Mouse (Mus musculus): Measurements from ENCODE around the gene Abhd12. TPM values are rescaled to one million over a fixed set of nuclear protein-coding genes. Genes with fewer than 3 reads are reported as not detected.
"Not testable (repeated sequence)": the region's sequence is repeated elsewhere in the genome, so short reads cannot be mapped to it uniquely, and the experiment has no call there.

Gene Abhd12
- polyA plus RNA-seq, 1 experiment from 2014 or later = 47.9 TPM

GRCm38 (mm10) chr2:150909429-150910039 lies 5.0 kb upstream of the Abhd12 start:
- peak; percentile 96 for ATAC-seq (ENCODE audit: insufficient number of reproducible peaks, low FRiP score)
- peak overlapping the region; percentile 68 for H3K4me3 ChIP-seq
- H3K27ac ChIP-seq (ENCODE audit: poor library complexity, severe bottlenecking) = peak overlapping the region; percentile 75
- no peaks in the 10 kb centered on the region for H3K4me1 ChIP-seq (replicated peaks)
- H3K27me3 ChIP-seq (replicated peaks) = no peaks in the 10 kb centered on the region
- H3K9ac ChIP-seq = peak overlapping the region; percentile 59
- H3K4me2 ChIP-seq = peak overlapping the region; percentile 77
- H3K36me3 ChIP-seq = no peaks in the 10 kb centered on the region
- under 1% methylated on average over 35 of the region's 35 CpGs for WGBS
- no peaks in the 10 kb centered on the region for H3K9me3 ChIP-seq (replicated peaks)

- WGBS = 45% methylated on average over 6 of the region's 6 CpGs
- H3K36me3 ChIP-seq; H3K4me1 ChIP-seq (replicated peaks); H3K27ac ChIP-seq (ENCODE audit: poor library complexity, severe bottlenecking); H3K27me3 ChIP-seq (replicated peaks); H3K9me3 ChIP-seq (replicated peaks); H3K9ac ChIP-seq; H3K4me3 ChIP-seq; ATAC-seq (ENCODE audit: insufficient number of reproducible peaks, low FRiP score): not testable (repeated sequence)
- peak overlapping the region; percentile 77; the same call in 1 of the 2 replicates for H3K4me2 ChIP-seq
Measured at GRCm38 (mm10) chr2:150908881-150909280, 4.3 kb upstream of the Abhd12 start.

DNA sequence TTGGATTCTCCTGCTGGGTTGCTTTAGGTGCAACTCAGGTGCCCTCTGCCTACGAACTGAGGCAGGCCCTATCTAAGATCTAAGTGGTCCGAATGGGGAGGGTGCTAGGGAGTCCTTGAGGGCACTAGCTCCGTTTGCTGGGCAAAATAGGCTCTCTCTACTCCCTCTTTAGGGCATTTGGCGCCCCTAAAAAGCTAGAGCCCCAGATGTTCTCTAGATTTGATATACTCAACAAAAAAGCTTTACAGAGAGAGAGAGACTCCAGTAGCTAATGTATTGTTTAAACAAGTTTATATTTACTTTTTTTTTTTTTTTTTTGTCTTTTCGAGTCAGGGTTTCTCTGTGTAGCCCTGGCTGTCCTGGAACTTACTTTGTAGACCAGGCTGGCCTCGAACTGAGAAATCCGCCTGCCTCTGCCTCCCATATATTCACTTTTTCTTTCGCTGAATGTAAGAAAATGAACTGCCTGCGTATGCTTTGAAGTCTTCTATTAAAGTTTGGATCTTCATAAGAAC lies 452 bp upstream of the Abhd12 start, which contains the start of gene Gins1:
Gins1 (plus strand) TSS at position 465 of the 515 bp plus-strand sequence.
- 31% methylated on average over 9 of the region's 9 CpGs for WGBS
- peak within 1 kb of the TSS; percentile 96 for H3K9ac ChIP-seq
- H3K4me2 ChIP-seq = peak within 1 kb of the TSS; percentile 96
- H3K4me3 ChIP-seq = peak within 1 kb of the TSS; percentile 99
- peaks cover 9% of the 10 kb centered on the region for H3K4me1 ChIP-seq (replicated peaks)
- H3K27me3 ChIP-seq (replicated peaks) = no peaks in the 10 kb centered on the region
- peak within 1 kb of the TSS; percentile 78 for H3K27ac ChIP-seq (ENCODE audit: poor library complexity, severe bottlenecking)
- peak; percentile 51; the same call in 1 of the 2 replicates for ATAC-seq (ENCODE audit: insufficient number of reproducible peaks, low FRiP score)
- H3K36me3 ChIP-seq = peaks cover 5% of the 10 kb centered on the region; the same call in 1 of the 2 replicates
- no peaks in the 10 kb centered on the region for H3K9me3 ChIP-seq (replicated peaks)

DNA sequence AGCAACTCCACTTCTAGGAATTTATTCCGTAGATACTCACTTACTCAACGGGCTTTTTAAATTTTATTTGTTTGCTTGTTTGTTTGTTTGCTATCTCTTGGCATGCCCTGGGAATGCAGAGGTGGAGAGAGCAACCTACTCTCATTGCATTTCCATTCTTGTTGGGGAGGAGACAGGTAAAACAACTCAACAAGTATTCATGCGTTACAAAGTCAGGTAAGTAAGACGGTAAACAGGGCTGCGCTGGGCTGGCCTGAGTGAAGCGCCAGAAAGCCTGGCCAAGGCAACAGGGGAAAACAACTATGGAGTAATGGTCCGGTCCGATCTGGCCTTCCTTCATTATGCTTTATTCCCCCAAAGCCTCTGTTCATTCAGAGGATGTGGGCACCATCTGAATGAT lies 2.2 kb downstream of the Abhd12 start:
- Histone ChIP-seq H3K36me3 (peaks cover 6% of the 10 kb centered on the region; the same call in 1 of the 2 replicates), H3K27me3 (replicated peaks) (no peaks in the 10 kb centered on the region), H3K4me1 (replicated peaks) (peaks cover 9% of the 10 kb centered on the region), H3K9me3 (replicated peaks) (no peaks in the 10 kb centered on the region), H3K9ac (no peak overlapping the region), H3K27ac (ENCODE audit: poor library complexity, severe bottlenecking) (no peak overlapping the region), H3K4me3 (no peak overlapping the region), H3K4me2 (no peak overlapping the region)
- 89% methylated on average over 8 of the region's 8 CpGs for WGBS
- ATAC-seq (ENCODE audit: insufficient number of reproducible peaks, low FRiP score) = no peak

- H3K4me2 ChIP-seq = no peak overlapping the region
- H3K27ac ChIP-seq (ENCODE audit: poor library complexity, severe bottlenecking) = no peak overlapping the region
- no peaks in the 10 kb centered on the region for H3K27me3 ChIP-seq (replicated peaks)
- no peak for ATAC-seq (ENCODE audit: insufficient number of reproducible peaks, low FRiP score)
- no peaks in the 10 kb centered on the region for H3K9me3 ChIP-seq (replicated peaks)
- no peak overlapping the region for H3K4me3 ChIP-seq
- 81% methylated on average over 6 of the region's 6 CpGs for WGBS
- H3K9ac ChIP-seq = no peak overlapping the region
- H3K4me1 ChIP-seq (replicated peaks) = peaks cover 9% of the 10 kb centered on the region
- peaks cover 6% of the 10 kb centered on the region; the same call in 1 of the 2 replicates for H3K36me3 ChIP-seq
Measured at GRCm38 (mm10) chr2:150900341-150900740, 4.2 kb downstream of the Abhd12 start.

- Histone ChIP-seq H3K9me3 (replicated peaks) (no peaks in the 10 kb centered on the region), H3K36me3 (peaks cover 6% of the 10 kb centered on the region; the same call in 1 of the 2 replicates), H3K27me3 (replicated peaks) (no peaks in the 10 kb centered on the region), H3K4me3 (no peak overlapping the region), H3K9ac (no peak overlapping the region), H3K4me2 (no peak overlapping the region), H3K27ac (ENCODE audit: poor library complexity, severe bottlenecking) (no peak overlapping the region), H3K4me1 (replicated peaks) (peaks cover 3% of the 10 kb centered on the region; the same call in 1 of the 2 replicates)
- WGBS = 82% methylated on average over 7 of the region's 7 CpGs
- no peak for ATAC-seq (ENCODE audit: insufficient number of reproducible peaks, low FRiP score)
Measured at GRCm38 (mm10) chr2:150895691-150896252, 8.8 kb downstream of the Abhd12 start.

- H3K4me1 ChIP-seq (replicated peaks) = no peaks in the 10 kb centered on the region; the same call in 1 of the 2 replicates
- no peak overlapping the region for H3K4me2 ChIP-seq
- H3K27me3 ChIP-seq (replicated peaks) = no peaks in the 10 kb centered on the region
- no peaks in the 10 kb centered on the region for H3K36me3 ChIP-seq
- ATAC-seq (ENCODE audit: insufficient number of reproducible peaks, low FRiP score) = no peak
- no peak overlapping the region for H3K4me3 ChIP-seq
- no peak overlapping the region for H3K27ac ChIP-seq (ENCODE audit: poor library complexity, severe bottlenecking)
- no peaks in the 10 kb centered on the region for H3K9me3 ChIP-seq (replicated peaks)
- no peak overlapping the region for H3K9ac ChIP-seq
- 84% methylated on average over 2 of the region's 2 CpGs for WGBS
Measured at GRCm38 (mm10) chr2:150894617-150895267, 9.8 kb downstream of the Abhd12 start.

GRCm38 (mm10) chr2:150887370-150887769 lies 17.2 kb downstream of the Abhd12 start:
- 41% methylated on average over 2 of the region's 2 CpGs for WGBS
- Histone ChIP-seq H3K27me3 (replicated peaks) (no peaks in the 10 kb centered on the region), H3K9me3 (replicated peaks) (no peaks in the 10 kb centered on the region), H3K36me3 (no peaks in the 10 kb centered on the region), H3K27ac (ENCODE audit: poor library complexity, severe bottlenecking) (no peak overlapping the region), H3K4me1 (replicated peaks) (peaks cover 20% of the 10 kb centered on the region), H3K4me2 (no peak overlapping the region), H3K4me3 (no peak overlapping the region), H3K9ac (no peak overlapping the region)
- no peak for ATAC-seq (ENCODE audit: insufficient number of reproducible peaks, low FRiP score)

DNA sequence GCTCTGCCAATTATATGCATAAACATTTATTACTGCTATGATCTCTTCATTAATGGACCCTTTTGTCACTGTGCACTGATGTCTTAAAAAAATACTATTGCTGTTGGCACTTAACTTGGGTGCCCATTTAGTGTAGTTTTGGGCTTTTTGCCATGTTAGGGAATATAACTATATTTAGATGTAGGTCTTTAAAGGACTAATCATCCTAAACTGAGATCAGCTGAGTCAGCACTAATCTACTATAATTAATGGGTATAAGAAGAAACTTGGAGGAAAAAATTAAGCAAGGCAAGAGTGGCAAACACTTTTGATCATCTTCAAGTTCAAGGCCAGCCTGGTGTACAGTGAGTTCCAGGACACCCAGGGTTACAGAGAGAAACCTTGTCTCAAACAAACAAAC lies 18.2 kb downstream of the Abhd12 start:
- no peak for ATAC-seq (ENCODE audit: insufficient number of reproducible peaks, low FRiP score)
- H3K27ac ChIP-seq (ENCODE audit: poor library complexity, severe bottlenecking) = no peak overlapping the region
- no peak overlapping the region for H3K9ac ChIP-seq
- no peaks in the 10 kb centered on the region for H3K9me3 ChIP-seq (replicated peaks)
- H3K4me3 ChIP-seq = no peak overlapping the region
- no peaks in the 10 kb centered on the region for H3K27me3 ChIP-seq (replicated peaks)
- H3K4me2 ChIP-seq = no peak overlapping the region
- no peaks in the 10 kb centered on the region for H3K36me3 ChIP-seq
- H3K4me1 ChIP-seq (replicated peaks) = peaks cover 20% of the 10 kb centered on the region

- H3K9me3 ChIP-seq (replicated peaks) = no peaks in the 10 kb centered on the region
- no peak for ATAC-seq (ENCODE audit: insufficient number of reproducible peaks, low FRiP score)
Measured at GRCm38 (mm10) chr2:150885814-150886213, 18.7 kb downstream of the Abhd12 start.

GRCm38 (mm10) chr2:150884779-150885110 lies 19.8 kb downstream of the Abhd12 start:
- WGBS = 89% methylated on average over 1 of the region's 1 CpGs
- H3K9me3 ChIP-seq (replicated peaks) = no peaks in the 10 kb centered on the region
- peaks cover 20% of the 10 kb centered on the region for H3K4me1 ChIP-seq (replicated peaks)
- no peak overlapping the region for H3K27ac ChIP-seq (ENCODE audit: poor library complexity, severe bottlenecking)
- no peak overlapping the region for H3K4me2 ChIP-seq
- no peak for ATAC-seq (ENCODE audit: insufficient number of reproducible peaks, low FRiP score)
- no peaks in the 10 kb centered on the region for H3K27me3 ChIP-seq (replicated peaks)
- H3K9ac ChIP-seq = no peak overlapping the region
- H3K36me3 ChIP-seq = no peaks in the 10 kb centered on the region
- no peak overlapping the region for H3K4me3 ChIP-seq

More at GRCm38 (mm10) chr2:150885814-150886213, 18.7 kb downstream of the Abhd12 start:
- Histone ChIP-seq H3K4me3 (no peak overlapping the region), H3K27ac (ENCODE audit: poor library complexity, severe bottlenecking) (no peak overlapping the region), H3K36me3 (no peaks in the 10 kb centered on the region), H3K9ac (no peak overlapping the region), H3K4me2 (no peak overlapping the region), H3K27me3 (replicated peaks) (no peaks in the 10 kb centered on the region), H3K4me1 (replicated peaks) (peaks cover 20% of the 10 kb centered on the region)
- WGBS = 68% methylated on average over 1 of the region's 1 CpGs

Measured in heart, embryonic 12.5 days (tissue).